Mouse (Mus musculus): ENCODE results near the gene Syngr4. TPM values are rescaled to one million over a fixed set of nuclear protein-coding genes. Genes with fewer than 3 reads are reported as not detected.
"Not testable (repeated sequence)": the region's sequence is repeated elsewhere in the genome, so short reads cannot be mapped to it uniquely, and the experiment has no call there.

The Syngr4 gene
- polyA plus RNA-seq, 1 experiment from 2014 or later, result 1.1 TPM

- peaks cover 17% of the 10 kb centered on the region for H3K36me3 ChIP-seq
- no peak for ATAC-seq (replicated peaks; ENCODE audit: low FRiP score)
- H3K9ac ChIP-seq, result no peak overlapping the region
- no peaks in the 10 kb centered on the region for H3K9me3 ChIP-seq (replicated peaks)
- H3K27me3 ChIP-seq, result no peaks in the 10 kb centered on the region
- H3K4me2 ChIP-seq, result no peak overlapping the region
- no peak overlapping the region for H3K27ac ChIP-seq
- H3K4me3 ChIP-seq (replicated peaks), result no peak overlapping the region
- H3K4me1 ChIP-seq, result no peaks in the 10 kb centered on the region
Observed at GRCm38 (mm10) chr7:45908384-45908783, 11.9 kb upstream of the Syngr4 start.

GRCm38 (mm10) chr7:45906622-45907021, 10.1 kb upstream of the Syngr4 start:
- H3K27me3 ChIP-seq, result no peaks in the 10 kb centered on the region

GRCm38 (mm10) chr7:45902481-45903002, 6.0 kb upstream of the Syngr4 start:
- no peak overlapping the region for H3K4me3 ChIP-seq (replicated peaks)
- no peaks in the 10 kb centered on the region for H3K9me3 ChIP-seq (replicated peaks)
- no peak overlapping the region for H3K4me2 ChIP-seq
- H3K27me3 ChIP-seq, result no peaks in the 10 kb centered on the region
- no peak overlapping the region for H3K9ac ChIP-seq
- no peak for ATAC-seq (replicated peaks; ENCODE audit: low FRiP score)
- H3K4me1 ChIP-seq, result peaks cover 10% of the 10 kb centered on the region
- WGBS, result 76% methylated on average over 11 of the region's 12 CpGs
- H3K27ac ChIP-seq, result 0 out of 2 replicates have a peak overlapping the region, but pooled peaks have one; percentile 22
- H3K36me3 ChIP-seq, result no peaks in the 10 kb centered on the region

More at GRCm38 (mm10) chr7:45906622-45907021, 10.1 kb upstream of the Syngr4 start:
- WGBS, result 87% methylated on average over 9 of the region's 9 CpGs
- Histone ChIP-seq H3K9ac (no peak overlapping the region), H3K4me2 (no peak overlapping the region), H3K36me3 (peaks cover 17% of the 10 kb centered on the region), H3K9me3 (replicated peaks) (no peaks in the 10 kb centered on the region), H3K4me3 (replicated peaks) (no peak overlapping the region), H3K27ac (no peak overlapping the region), H3K4me1 (0 out of 2 replicates have a peak, but pooled peaks cover 1% of the 10 kb centered on the region)
- no peak for ATAC-seq (replicated peaks; ENCODE audit: low FRiP score)

GRCm38 (mm10) chr7:45901562-45901961, 5.0 kb upstream of the Syngr4 start:
- Histone ChIP-seq H3K27ac (no peak overlapping the region), H3K36me3 (no peaks in the 10 kb centered on the region), H3K9me3 (replicated peaks) (no peaks in the 10 kb centered on the region), H3K4me3 (replicated peaks) (no peak overlapping the region), H3K27me3 (no peaks in the 10 kb centered on the region), H3K4me2 (no peak overlapping the region), H3K4me1 (peaks cover 15% of the 10 kb centered on the region), H3K9ac (no peak overlapping the region)
- ATAC-seq (replicated peaks; ENCODE audit: low FRiP score), result no peak
- 54% methylated on average over 5 of the region's 5 CpGs for WGBS

- H3K27ac ChIP-seq, result peak overlapping the region; percentile 90; the same call in 1 of the 2 replicates
- H3K4me3 ChIP-seq (replicated peaks), result peak overlapping the region; percentile 54
- not testable (repeated sequence) for H3K27me3 ChIP-seq; H3K9me3 ChIP-seq (replicated peaks); ATAC-seq (replicated peaks; ENCODE audit: low FRiP score); H3K36me3 ChIP-seq
- 61% methylated on average over 4 of the region's 4 CpGs for WGBS
- H3K4me2 ChIP-seq, result peak overlapping the region; percentile 86
- 0 out of 2 replicates have a peak overlapping the region, but pooled peaks have one; percentile 48 for H3K9ac ChIP-seq
- H3K4me1 ChIP-seq, result peaks cover 20% of the 10 kb centered on the region
Observed at GRCm38 (mm10) chr7:45898125-45898524, 1.6 kb upstream of the Syngr4 start.

- Histone ChIP-seq H3K4me1 (peaks cover 20% of the 10 kb centered on the region), H3K36me3 (no peaks in the 10 kb centered on the region), H3K27me3 (no peaks in the 10 kb centered on the region), H3K4me2 (peak overlapping the region; percentile 86), H3K27ac (peak overlapping the region; percentile 90), H3K9ac (peak overlapping the region; percentile 48), H3K9me3 (replicated peaks) (no peaks in the 10 kb centered on the region), H3K4me3 (replicated peaks) (peak overlapping the region; percentile 54)
- under 1% methylated on average over 19 of the region's 19 CpGs for WGBS
- ATAC-seq (replicated peaks; ENCODE audit: low FRiP score), result peak; percentile 79
Observed at GRCm38 (mm10) chr7:45897258-45897757, 794 bp upstream of the Syngr4 start.

- Histone ChIP-seq H3K9ac (0 out of 2 replicates have a peak overlapping the region, but pooled peaks have one; percentile 4), H3K27me3 (no peaks in the 10 kb centered on the region), H3K4me3 (replicated peaks) (peak overlapping the region; percentile 54), H3K36me3 (no peaks in the 10 kb centered on the region), H3K9me3 (replicated peaks) (no peaks in the 10 kb centered on the region), H3K4me1 (peaks cover 16% of the 10 kb centered on the region), H3K27ac (peak overlapping the region; percentile 61), H3K4me2 (peak overlapping the region; percentile 86)
- peak; percentile 10 for ATAC-seq (replicated peaks; ENCODE audit: low FRiP score)
- WGBS, result 72% methylated on average over 6 of the region's 6 CpGs
Observed at GRCm38 (mm10) chr7:45895931-45896516, 490 bp downstream of the Syngr4 start.

GRCm38 (mm10) chr7:45892651-45893050, 3.9 kb downstream of the Syngr4 start:
- no peak overlapping the region for H3K4me3 ChIP-seq (replicated peaks)
- no peak for ATAC-seq (replicated peaks; ENCODE audit: low FRiP score)
- 77% methylated on average over 2 of the region's 2 CpGs for WGBS
- no peak overlapping the region for H3K27ac ChIP-seq
- H3K9me3 ChIP-seq (replicated peaks), result no peaks in the 10 kb centered on the region
- peaks cover 11% of the 10 kb centered on the region for H3K4me1 ChIP-seq
- H3K36me3 ChIP-seq, result no peaks in the 10 kb centered on the region
- H3K9ac ChIP-seq, result no peak overlapping the region
- no peak overlapping the region for H3K4me2 ChIP-seq
- no peaks in the 10 kb centered on the region for H3K27me3 ChIP-seq

- 51% methylated on average over 3 of the region's 3 CpGs for WGBS
- no peaks in the 10 kb centered on the region for H3K27me3 ChIP-seq
- H3K4me2 ChIP-seq, result no peak overlapping the region
- H3K9ac ChIP-seq, result no peak overlapping the region
- peaks cover 39% of the 10 kb centered on the region for H3K36me3 ChIP-seq
- 0 out of 2 replicates have a peak overlapping the region, but pooled peaks have one; percentile 32 for H3K27ac ChIP-seq
- ATAC-seq (replicated peaks; ENCODE audit: low FRiP score), result no peak
- H3K9me3 ChIP-seq (replicated peaks), result no peaks in the 10 kb centered on the region
- no peak overlapping the region for H3K4me3 ChIP-seq (replicated peaks)
- no peaks in the 10 kb centered on the region for H3K4me1 ChIP-seq
Observed at GRCm38 (mm10) chr7:45887246-45887645, 9.3 kb downstream of the Syngr4 start.

- WGBS, result 87% methylated on average over 2 of the region's 2 CpGs
- no peaks in the 10 kb centered on the region for H3K9me3 ChIP-seq (replicated peaks)
- ATAC-seq (replicated peaks; ENCODE audit: low FRiP score), result no peak
Observed at GRCm38 (mm10) chr7:45881011-45881410, 15.5 kb downstream of the Syngr4 start.

GRCm38 (mm10) chr7:45880531-45880930, 16.0 kb downstream of the Syngr4 start:
- peaks cover 97% of the 10 kb centered on the region for H3K36me3 ChIP-seq

More at GRCm38 (mm10) chr7:45881011-45881410, 15.5 kb downstream of the Syngr4 start:
- Histone ChIP-seq H3K27ac (no peak overlapping the region), H3K4me3 (replicated peaks) (no peak overlapping the region), H3K9ac (no peak overlapping the region), H3K36me3 (peaks cover 97% of the 10 kb centered on the region), H3K4me1 (no peaks in the 10 kb centered on the region), H3K27me3 (no peaks in the 10 kb centered on the region), H3K4me2 (no peak overlapping the region)

GRCm38 (mm10) chr7:45878278-45878677, 18.2 kb downstream of the Syngr4 start, which contains the start of gene Grin2d:
Grin2d (minus strand) TSS chr7:45878378.
- 90% methylated on average over 1 of the region's 1 CpGs for WGBS

More at GRCm38 (mm10) chr7:45880531-45880930, 16.0 kb downstream of the Syngr4 start:
- Histone ChIP-seq H3K27me3 (no peaks in the 10 kb centered on the region), H3K4me3 (replicated peaks) (no peak overlapping the region), H3K9ac (no peak overlapping the region), H3K9me3 (replicated peaks) (no peaks in the 10 kb centered on the region), H3K27ac (no peak overlapping the region), H3K4me2 (no peak overlapping the region), H3K4me1 (0 out of 2 replicates have a peak, but pooled peaks cover 1% of the 10 kb centered on the region)
- 96% methylated on average over 4 of the region's 4 CpGs for WGBS
- ATAC-seq (replicated peaks; ENCODE audit: low FRiP score), result no peak

More at GRCm38 (mm10) chr7:45878278-45878677, 18.2 kb downstream of the Syngr4 start, which contains the start of gene Grin2d:
- not testable (repeated sequence) for H3K27me3 ChIP-seq; H3K9me3 ChIP-seq (replicated peaks); ATAC-seq (replicated peaks; ENCODE audit: low FRiP score); H3K9ac ChIP-seq; H3K4me3 ChIP-seq (replicated peaks); H3K4me2 ChIP-seq; H3K27ac ChIP-seq
- peaks cover 94% of the 10 kb centered on the region for H3K36me3 ChIP-seq
- H3K4me1 ChIP-seq, result peaks cover 22% of the 10 kb centered on the region
